Mouse (Mus musculus) lung, postnatal 14 days (tissue): ENCODE data around the gene Vipas39.

Experiments
- DNase-seq: peaks from one replicate; pipeline ENCODE4 v3.0.0; 2021

The Vipas39 gene

GRCm38 (mm10) chr12:87195069-87195468, 71.0 kb downstream of the Vipas39 start:
- no peak for DNase-seq

DNA sequence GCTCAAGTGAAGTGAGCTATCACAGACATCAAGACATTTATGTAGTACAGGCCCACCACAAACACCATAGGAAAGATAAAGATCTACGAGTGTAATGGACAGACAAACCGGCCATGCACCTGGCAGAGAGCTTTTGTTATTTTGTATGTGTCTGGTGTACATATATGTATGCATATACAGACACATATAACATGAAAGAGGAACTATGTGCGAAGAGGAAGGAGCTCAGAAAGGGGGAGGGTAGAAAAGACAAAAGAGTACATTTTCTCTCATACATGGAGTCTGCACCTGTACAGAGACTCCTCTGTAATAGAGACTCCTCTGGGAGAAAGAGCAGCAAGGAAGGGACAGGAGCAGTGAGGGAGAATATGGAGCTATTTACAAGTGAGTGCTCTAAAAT, 73.0 kb downstream of the Vipas39 start:
- no peak for DNase-seq
